Mouse (Mus musculus) left cerebral cortex, adult 8-10 months (tissue): ENCODE data around the gene Raf1. TPM values are rescaled to one million over a fixed set of nuclear protein-coding genes. Genes with fewer than 3 reads are reported as not detected.

ENCODE experiments used
- DNase-seq, 2 experiments: peaks; one replicate each; pipeline ENCODE4 v3.0.0; 2022; ENCODE audit warnings: low spot score in 2 of 2
- total RNA-seq, 4 experiments: library from RNA; stranded (reverse); gene quantifications; 2 replicates each; pipeline ENCODE4 v1.2.4; 2022

Raf1 gene
- 10 to 100 TPM; 73.9 to 78.0 (median 76.5) TPM for total RNA-seq

DNA sequence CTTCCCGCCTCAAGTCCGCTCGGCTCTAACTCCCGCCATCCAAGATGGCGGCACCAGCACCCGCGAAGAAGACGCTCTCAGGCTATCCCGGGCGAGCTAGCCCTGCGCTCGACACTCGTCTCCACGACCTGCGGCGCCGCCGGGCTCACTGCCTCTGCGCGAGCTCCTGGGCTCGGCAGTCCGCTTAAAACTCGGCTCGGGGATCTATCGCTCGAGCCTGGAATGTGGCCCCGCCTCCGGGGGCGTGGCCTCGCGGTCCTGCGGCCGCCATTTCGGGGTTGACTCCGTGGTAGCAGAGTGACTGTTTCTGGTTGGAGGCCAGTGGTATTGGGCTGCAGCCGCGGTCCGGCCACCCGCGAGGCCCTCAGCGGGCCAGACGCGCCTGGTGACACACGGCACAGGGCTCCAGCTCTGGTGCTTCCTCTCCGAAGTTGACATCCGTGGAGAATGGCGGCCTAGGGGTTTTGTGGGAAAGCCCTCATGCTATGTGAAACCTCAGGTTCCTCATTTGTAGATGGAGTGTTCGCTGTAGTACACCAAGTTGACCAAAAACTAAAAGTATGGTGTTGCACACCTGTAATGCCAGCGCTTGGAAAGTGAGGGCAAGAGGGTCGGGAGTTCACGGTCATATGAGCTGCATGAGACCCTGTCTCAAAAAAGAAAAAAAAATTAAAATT is at the start of gene Raf1:
Raf1 (minus strand) TSS at position 184 of the 677 bp plus-strand sequence.
- DNase-seq, result peak; percentile 97 to 99

DNA sequence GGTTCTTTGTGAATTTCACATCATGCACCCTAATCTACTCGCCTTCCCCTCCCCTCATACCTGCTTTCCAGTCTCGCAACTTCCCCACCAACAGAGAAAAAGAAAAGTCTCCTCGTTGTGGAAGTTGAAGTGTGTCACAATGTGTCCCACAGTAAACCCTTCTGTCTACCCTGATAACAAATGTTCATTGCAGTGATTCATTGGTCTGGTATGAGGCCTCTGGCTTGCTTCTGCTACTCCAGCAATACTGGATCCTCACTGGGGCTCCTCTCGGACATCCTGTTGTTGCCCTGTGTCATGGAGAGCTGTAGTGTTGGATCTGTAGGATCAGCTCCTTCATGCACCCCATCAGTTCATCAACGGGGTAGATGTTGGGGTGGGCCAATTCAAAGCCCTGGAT is 45.8 kb upstream of the Raf1 start:
- no peak for DNase-seq

DNA sequence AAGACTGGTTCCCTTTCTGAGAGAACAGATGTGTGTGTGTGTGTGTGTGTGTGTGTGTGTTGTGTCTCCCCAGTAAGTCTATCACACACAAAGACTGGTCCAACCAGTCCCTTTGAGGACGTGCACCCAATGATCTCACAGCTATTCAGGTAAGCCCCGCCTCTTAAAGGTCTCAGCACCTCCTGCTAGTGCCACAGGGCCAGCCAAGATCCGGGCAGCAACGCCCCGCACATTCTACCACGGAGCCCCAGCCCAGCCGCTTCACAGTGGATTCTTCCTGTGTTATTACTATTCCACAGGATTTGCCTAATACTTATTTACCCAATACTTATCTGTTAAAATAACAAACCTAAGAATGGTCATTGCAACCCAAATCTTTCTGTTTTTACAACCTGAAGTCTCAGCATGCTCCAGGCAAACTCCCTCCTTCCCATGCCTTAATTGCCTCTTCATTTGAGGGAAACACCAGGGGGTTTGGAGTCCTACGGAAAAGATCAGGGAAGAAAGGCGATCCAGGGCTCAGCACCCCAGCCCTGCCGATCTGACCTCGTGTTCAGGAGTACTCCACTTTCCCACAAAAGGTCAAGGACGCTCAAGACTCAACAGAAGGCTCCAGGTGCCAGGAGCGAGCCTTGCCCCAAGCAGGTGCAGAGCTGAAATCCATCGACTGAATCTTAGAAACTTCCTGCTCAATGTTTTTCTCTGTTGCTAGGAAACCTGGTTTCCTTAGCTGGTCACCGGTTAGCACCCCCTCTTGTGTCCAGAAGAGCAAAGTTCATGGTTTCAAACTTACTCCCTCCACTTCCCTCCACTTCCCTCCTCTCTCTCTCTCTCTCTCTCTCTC is 41.5 kb upstream of the Raf1 start:
- no peak for DNase-seq

DNA sequence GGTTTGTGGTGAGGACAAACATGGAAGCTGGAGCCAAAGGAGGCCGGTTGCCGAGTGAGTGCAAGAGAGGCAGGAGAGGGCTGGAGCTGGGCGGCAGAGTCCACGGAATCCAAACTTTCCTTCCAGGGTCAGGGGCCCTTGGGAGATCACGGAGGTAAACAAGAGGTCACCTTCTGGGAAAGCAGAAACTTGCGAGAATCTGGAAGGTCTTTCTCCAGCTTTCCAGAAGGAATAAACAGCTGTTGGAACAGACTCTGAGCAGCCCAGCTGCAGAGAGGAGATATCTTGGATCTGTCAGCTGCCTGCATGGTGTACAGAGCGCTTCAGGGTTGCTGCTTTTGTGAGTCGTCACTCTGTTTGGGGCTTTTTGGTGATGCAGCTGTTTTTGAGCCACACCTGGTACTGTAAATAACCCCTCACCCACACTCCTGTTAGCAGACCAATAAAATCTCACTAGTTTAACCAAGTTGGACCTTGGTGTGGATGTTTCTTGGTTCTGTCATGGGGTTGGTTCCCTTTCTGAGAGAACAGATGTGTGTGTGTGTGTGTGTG is 40.7 kb upstream of the Raf1 start:
- DNase-seq, result no peak

DNA sequence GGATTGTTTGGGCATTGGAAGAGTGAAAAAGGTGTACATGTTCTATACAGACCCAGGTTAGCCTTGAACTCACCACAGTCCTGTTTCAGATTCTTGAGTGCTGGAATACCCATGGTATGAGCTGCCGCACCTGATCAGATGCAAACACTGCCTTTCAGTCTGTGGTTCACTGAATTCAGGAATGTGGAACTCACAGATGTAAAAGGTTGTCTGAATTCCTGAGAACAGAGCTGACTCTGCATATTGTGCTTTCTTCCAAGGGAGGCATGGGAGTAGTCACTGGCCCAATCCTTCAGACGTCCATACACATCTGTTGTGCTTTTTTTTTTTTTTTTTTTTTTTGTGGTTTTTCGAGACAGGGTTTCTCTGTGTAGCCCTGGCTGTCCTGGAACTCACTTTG is 34.8 kb upstream of the Raf1 start:
- no peak for DNase-seq

DNA sequence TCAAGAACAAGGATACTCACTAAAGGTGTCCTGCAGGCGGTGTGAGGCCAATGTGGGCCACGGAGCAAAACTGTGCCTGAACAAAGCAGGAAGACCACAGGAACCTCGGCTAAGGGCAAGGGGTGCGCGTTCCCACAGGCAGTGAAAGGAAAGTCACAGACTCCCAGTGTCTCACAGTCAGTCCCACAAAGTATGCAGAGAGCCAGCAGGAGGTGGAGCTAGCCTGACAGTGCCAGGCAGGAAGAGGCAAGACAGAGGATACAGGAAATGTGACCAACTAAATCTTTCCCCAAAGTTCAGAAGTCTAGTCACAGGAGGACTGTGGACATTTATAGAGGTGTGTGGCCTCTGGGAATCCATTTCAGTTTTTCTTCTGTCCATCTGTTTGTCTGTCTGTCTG is 26.5 kb upstream of the Raf1 start:
- no peak for DNase-seq

DNA sequence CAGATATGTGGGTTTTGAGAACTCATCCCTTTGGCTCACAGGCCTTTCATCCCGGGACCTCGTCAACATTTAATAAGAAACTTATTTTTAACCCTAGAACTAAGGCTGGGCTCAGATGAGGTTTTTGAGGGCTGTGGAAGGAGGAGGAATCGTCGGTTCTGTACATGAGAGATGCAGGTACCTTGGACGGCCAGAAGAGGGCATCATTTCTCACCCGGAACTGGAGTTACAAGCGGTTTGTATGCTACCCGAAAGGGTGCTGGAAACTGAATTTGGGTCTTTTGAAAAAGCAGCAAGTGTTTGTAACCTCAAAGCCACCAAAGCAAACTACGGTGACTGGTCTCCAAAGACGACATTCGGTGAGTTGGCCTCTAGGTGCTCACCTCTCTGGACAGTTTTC is 24.9 kb upstream of the Raf1 start:
- no peak for DNase-seq

DNA sequence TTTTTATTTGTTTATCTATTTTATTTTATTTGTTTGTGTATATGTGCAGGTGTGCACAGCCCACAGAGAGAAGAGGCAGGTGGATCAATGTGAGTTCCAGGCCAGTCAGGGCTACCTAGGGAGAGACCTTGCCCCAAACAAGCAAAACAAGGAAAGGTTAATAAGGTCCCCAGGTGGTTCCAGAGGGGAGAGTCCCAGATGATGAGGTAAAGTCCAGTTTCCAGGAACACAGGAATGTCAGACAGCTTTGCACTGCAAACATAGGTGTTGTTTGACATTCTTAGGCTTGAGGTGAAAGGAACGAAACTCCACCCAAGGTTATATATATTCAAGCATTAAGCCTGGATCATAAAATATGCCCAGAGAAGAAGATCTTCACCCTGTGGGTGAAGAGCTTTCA is 24.3 kb upstream of the Raf1 start:
- DNase-seq, result no peak

DNA sequence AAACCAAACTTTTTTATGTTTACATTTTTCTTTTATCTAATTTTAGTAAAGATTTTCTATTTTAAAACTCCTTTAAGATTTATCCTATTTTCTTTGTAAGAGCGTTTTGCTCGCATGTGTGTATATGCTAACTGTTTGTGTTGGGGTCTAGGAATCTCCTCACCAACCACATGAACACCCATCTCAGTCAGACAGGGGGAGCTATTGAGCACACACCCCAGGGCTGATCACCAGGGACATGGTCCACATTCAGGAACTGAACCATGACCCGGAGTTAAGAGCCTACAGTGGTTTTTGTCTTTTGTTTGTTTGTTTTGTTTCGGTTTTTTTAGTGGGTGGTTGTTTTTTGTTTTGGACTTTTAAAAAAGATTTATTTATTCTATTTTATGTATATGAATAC is 22.3 kb upstream of the Raf1 start:
- no peak for DNase-seq

DNA sequence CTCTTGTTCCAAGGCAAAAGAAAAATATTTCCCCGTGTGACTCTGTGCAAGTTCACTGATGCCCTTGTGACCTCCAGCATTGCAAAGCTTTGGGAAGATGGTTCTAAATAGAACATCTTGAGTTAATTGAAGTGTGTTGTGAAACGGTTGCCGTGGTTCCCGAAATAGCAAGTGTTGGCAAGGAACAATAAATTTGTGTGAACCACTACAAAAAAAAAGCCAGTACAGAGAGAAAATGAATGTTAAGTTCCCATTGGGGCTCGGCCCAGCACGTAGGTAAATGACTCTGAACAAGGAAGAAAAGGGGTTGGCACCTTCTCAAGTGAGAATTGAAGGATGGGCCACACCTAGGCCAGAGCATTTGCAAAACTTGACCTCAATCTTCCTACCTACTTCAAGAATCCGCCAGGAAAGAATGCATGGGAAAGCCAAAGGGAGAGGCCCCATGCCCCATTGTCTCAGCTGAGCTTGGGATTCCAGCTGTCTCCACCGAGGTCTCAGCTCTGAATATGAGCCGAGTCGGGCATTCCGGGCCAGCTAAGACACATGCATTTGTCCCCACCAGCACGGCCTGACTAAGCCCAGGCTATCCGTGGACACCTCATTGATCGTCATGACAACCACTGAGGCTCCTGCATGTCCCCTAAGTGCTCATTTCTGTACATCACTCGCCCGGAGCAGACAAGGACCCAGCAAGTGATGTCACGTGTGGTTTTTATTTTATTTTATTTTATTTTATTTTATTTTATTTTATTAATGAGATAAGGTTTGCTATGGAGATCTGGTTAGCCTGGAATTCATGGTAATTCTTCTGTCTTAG is 21.5 kb upstream of the Raf1 start:
- no peak for DNase-seq

DNA sequence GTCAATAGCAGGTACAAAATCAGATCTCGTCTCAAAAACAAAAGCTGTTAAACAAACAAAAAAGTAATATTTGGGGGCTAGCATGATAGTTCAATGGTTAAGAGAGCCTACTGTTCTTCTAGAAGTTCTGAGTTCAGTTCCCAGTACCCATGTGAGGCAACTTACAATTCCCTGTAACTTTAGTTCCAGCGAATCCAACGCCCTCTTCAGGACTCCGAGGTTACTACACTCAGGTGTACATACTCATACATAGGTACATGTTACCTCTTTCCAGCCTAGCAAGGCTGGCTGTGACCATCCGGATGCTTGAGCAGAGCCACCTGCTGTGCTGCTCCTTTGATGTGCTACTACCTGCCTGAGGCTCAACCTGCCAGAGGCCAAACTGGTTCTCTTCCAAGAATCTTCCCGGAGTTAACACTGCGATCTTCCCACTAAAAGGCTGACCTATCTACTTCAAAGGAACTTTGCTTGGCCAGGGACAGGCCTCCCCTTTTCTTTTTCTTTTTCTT is 20.3 kb upstream of the Raf1 start:
- no peak for DNase-seq

DNA sequence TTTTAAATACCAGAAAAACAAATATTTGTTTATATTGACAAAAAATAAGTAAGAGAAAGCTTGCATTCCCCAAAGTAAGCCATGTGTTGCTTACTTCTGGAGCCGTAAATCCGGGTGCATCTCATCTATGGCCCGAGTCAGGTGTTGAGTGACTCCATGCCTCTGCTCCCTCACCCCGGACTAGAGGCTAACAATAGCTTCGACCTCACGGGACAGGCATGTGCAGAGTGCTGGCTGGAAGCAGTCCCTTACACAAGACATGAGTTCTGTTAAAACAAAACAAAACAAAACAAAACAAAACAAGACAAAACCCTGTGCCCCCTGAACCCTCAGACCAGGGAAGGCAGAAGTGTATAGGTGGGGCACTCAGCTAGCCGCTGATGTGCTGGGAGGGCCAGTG is 18.7 kb upstream of the Raf1 start:
- no peak for DNase-seq

DNA sequence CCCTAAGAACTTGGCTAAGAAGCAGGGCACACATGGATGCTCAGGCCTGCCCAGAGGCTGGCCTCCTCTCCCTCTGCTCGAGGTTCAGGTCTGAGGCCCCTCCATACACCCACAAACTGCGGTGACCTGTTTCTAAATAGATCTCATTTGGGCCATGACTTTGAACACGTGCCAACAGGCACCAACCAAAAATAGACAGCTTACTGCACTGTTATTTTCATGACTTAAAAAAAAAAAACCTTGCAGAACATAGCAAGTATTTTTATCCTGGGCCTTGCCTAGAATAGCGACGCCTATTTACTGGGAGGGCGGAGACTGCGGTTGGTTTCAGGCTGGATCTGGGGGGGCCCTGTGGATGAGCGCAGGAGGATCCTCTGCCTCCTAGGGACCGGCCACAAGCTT is 18.0 kb upstream of the Raf1 start:
- peak in 1 of 2 experiments; percentile 55 for DNase-seq

DNA sequence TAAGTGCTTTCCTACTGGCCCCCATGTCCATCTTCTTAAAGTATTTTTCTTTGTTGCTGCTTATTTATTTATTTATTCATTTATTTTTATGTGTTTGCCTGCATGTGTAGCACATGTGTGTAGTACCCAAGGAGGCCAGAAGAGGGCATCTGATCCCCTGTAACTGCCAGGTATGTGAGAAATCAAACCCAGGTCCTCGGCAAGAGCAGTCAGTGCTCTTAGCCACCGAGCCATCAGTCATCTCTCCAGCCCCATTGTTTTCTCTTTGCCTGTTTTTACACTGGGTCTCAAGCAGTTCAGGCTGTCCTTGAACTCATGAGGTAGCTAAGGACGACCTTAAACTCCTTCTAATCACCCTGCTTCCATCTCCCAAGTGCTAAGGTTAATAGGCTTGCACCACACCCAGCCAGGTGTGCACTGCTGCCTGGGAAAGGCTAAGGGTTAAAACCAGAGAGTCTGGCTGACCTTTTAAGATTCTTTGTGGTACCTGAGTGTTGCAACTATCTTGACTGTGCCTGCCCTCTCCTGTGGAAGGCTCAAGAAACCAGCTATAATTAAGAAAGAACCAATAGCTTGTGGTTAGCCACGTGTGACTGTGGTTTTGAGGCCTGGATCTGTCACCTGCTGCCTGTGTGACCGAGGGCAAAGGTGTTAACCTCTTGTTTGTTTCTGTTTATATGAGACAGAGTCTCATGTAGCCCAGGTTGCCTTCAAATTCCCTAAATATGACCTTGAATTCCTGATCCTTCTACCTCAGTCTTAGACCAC is 16.7 kb upstream of the Raf1 start:
- DNase-seq, result no peak

DNA sequence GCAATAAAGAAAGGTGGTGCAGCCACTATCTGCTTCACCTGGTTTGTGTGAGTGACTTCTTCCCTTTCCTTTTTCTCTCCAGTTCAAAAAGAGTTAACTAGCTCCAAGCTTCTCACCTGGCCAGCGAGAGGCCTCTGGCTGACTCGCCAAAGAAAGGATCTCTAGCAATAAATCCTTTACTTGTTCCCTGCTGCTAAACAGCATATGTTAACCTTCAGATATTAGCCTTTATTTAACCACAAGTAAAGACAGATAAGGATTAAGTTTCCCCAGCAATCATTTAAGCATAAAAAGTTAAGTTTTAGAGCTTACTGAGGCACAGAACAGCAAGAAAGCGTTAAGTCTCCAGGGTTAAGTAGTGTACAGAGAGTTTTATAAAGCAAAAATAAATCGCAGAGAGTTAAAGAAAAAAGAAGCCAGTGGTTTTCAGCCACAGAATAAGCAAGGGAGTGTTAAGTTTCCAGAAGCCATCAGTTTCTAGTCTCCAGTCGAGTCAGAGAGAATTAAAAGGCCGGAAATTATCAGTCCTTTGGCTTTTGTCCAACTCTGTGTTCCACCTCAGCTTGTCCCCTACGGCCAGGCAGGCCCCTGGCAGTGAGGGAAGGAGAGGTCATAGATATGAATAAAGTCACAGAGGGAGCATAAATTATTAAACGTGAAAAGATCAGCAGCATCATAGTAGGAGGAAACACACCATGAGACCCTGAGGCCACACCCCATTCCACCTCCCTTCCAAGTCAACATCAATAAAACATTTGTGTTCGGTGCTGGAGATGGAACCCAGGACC is 15.9 kb upstream of the Raf1 start:
- no peak for DNase-seq

DNA sequence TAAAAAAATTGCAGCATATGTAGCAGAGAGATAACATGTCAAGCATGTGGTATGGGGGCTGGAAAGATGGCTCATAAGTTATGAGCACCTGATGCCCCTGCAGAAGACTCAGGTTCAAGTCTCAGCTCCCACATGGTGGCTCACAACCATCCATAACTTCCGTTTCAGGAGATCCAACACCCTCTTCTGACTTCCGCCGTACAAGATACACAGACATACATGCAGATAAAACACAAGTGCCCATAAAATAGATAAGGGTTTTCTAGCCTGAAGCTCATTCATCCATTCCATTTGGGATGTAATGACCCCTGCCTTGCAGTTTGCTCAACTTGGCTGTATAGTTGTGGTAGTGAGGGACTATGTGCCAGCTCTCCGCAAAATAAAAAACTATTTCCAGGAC is 13.7 kb upstream of the Raf1 start:
- no peak for DNase-seq

DNA sequence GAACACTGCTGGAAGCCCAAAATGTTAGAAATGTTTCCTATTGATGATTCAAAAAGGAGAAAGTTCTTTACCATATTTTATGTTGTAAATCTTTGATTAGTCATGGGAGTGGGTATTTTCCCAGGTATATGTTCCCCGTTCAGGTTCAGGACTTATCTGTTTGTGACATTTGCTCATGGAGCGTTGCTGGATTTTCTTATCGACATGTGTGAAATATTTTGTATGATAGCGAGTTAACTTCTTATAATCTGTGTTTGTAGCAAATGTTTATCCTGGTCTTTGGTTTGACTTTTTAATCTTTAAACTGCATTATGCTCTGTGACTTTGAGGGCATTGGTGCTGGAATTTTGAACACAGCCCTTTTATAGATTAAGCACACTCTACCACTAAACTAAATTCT is 12.2 kb upstream of the Raf1 start:
- no peak for DNase-seq

DNA sequence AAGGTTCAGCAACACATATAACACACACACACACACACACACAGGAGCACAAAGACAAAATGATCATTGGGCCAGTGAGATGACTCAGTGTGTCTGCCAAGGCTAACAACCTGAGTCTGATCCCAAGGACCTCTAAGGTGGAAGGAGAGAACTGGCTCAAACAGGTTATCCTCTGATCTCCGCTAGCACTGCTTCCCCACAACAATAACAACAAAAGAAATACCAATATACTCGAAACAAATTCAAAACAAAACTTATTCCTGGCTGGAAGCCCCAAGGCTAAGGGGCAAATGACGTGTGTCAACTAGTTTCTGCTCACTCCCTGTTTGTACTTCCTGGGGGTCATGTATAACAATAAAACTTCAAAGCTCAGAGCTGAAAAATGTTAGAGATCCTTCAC is 11.3 kb upstream of the Raf1 start:
- DNase-seq, result no peak

DNA sequence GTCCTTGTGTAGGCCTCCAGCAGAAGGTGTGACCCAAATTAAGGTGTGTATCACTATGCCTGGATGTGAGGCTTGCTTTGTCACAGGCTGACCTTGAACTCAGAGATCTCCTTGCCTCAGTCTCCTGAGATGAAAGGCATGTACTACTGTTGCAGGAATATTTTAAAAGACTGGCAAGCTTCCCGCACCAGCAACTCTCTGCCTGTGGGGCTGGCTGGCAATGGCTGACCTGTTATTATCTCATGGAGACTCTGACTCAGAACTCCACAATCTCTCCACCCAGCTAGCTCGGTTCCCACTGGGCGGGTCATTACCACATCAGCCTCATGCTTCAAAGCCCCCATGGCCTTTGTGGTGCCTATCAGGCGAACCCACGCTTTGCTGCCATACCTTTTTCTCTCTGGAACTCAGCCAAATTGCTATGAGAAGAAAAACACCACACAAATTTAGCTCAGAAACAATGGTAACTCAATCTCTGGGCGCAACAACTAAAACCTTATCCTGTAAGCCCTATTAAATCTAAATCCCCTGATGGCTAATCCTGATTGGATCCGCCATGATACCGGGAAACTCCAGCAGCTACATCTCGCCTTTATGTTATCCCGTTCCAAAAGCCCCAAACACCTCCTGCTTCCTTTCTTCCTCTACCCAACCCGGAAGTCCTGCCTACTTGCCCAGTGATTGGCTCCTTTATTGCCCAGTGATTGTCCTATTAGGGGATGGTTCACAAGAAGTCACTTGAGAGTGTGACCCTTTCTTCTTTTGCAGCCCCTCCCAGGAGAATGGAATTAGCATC is 8.6 kb upstream of the Raf1 start:
- no peak for DNase-seq
